Mouse (Mus musculus) activated CD4-positive, CD25-positive, alpha-beta regulatory T cell, adult 4 months (primary cell): ENCODE measurements around the gene Ube2z. TPM values are rescaled to one million over a fixed set of nuclear protein-coding genes. Genes with fewer than 3 reads are reported as not detected.

ENCODE experiments used
- ATAC-seq: one replicate; pipeline ENCODE4 v1.8.0; 2017
- polyA plus RNA-seq, 2 experiments: library from polyadenylated mRNA; unstranded; fragments of 100-300 nt; shearing (Covaris generic); gene quantifications; one replicate each; pipeline ENCODE4 v1.2.1; 2017

The Ube2z gene
- polyA plus RNA-seq, 2 experiments from 2014 or later: 8.5 to 9.1 TPM

- no peak for ATAC-seq
These were observed 58.2 kb downstream of the Ube2z start for GRCm38 (mm10) chr11:96006852-96007515.

DNA sequence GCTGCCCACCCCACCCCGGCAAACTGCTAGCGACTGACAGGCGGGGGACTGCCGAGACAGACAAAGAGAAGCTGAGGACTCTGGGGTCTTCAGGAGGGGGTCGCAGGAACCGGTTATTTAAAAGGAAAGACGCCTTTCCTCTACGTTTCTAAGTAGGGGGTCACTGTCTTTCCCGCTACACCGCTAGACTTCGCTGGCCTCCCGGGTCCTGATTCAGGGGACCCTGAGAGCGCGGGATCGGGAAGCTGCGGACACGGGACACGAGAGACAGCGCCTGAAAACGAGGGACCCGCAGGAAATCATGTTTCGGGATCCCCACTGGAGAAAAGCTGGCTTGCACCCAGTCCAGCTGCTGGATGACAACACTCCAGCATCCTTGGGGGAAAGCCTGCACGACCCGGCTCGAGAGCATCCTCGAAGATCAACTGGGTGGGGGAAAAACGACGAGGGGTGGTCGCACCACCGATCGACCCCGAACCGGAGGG, 58.8 kb downstream of the Ube2z start:
- ATAC-seq: no peak

GRCm38 (mm10) chr11:96005403-96006271, 59.6 kb downstream of the Ube2z start, which contains the start of gene Igf2bp1:
Gene Igf2bp1, minus strand, starts transcription at chr11:96005940.
- ATAC-seq: no peak

- ATAC-seq: no peak
These were observed 60.3 kb downstream of the Ube2z start for GRCm38 (mm10) chr11:96004793-96005402.

GRCm38 (mm10) chr11:96003969-96004792, 61.0 kb downstream of the Ube2z start:
- no peak for ATAC-seq

GRCm38 (mm10) chr11:96003100-96003900, 61.9 kb downstream of the Ube2z start:
- no peak for ATAC-seq

Other genes starting within 250 kb of the Ube2z start
- gene Phospho1, start 240.9 kb downstream of the Ube2z start, polyA plus RNA-seq: not detected
- 10 to 100 TPM; 47.5 to 58.4 TPM for gene Gngt2, start 228.2 kb downstream of the Ube2z start, polyA plus RNA-seq
- gene Abi3, start 222.9 kb downstream of the Ube2z start, polyA plus RNA-seq: 10 to 100 TPM; 58.8 to 59.2 TPM
- under 1 TPM in 1 of 2 experiments, not detected in 1; 0.25 TPM for gene B4galnt2, start 150.5 kb downstream of the Ube2z start, polyA plus RNA-seq
- under 1 TPM in 1 of 2 experiments, not detected in 1; 0.24 TPM for gene Igf2bp1, start 59.4 kb downstream of the Ube2z start, polyA plus RNA-seq
- not detected for gene Gip, start 40.8 kb downstream of the Ube2z start, polyA plus RNA-seq
- gene Snf8, start 30.5 kb downstream of the Ube2z start, polyA plus RNA-seq: 10 to 100 TPM; 39.3 to 54.1 TPM
- gene Atp5g1, start 10.3 kb upstream of the Ube2z start, polyA plus RNA-seq: 100 to 1,000 TPM; 362 to 459 TPM
- not detected for gene Calcoco2, start 46.6 kb upstream of the Ube2z start, polyA plus RNA-seq
- gene Ttll6, start 68.4 kb upstream of the Ube2z start, polyA plus RNA-seq: under 1 TPM in 1 of 2 experiments, not detected in 1; 0.11 TPM
- gene Hoxb13, start 128.9 kb upstream of the Ube2z start, polyA plus RNA-seq: not detected
- under 1 TPM in 1 of 2 experiments, not detected in 1; 0.15 TPM for gene Hoxb9, start 206.1 kb upstream of the Ube2z start, polyA plus RNA-seq
- gene Hoxb8, start 216.5 kb upstream of the Ube2z start, polyA plus RNA-seq: not detected
- gene Hoxb7, start 221.2 kb upstream of the Ube2z start, polyA plus RNA-seq: not detected
- not detected for gene Hoxb6, start 227.1 kb upstream of the Ube2z start, polyA plus RNA-seq
- not detected for gene Hoxb5, start 237.9 kb upstream of the Ube2z start, polyA plus RNA-seq